Mouse (Mus musculus): ENCODE data around the gene Ropn1l. TPM values are rescaled to one million over a fixed set of nuclear protein-coding genes. Genes with fewer than 3 reads are reported as not detected.

The Ropn1l gene
- polyA plus RNA-seq (2017; shearing (Covaris generic)), result 1 to 10 TPM in 1 of 3 experiments, not detected in 2; 1.0 TPM

GRCm38 (mm10) chr15:31453098-31453916, at the start of gene Ropn1l:
Gene Ropn1l, minus strand, starts transcription at chr15:31453737.
- ATAC-seq, result peak; percentile 57

GRCm38 (mm10) chr15:31502996-31503395, 49.5 kb upstream of the Ropn1l start:
- ATAC-seq, result no peak

GRCm38 (mm10) chr15:31502313-31502712, 48.8 kb upstream of the Ropn1l start:
- no peak for ATAC-seq

- no peak for ATAC-seq
These were observed 41.3 kb upstream of the Ropn1l start for GRCm38 (mm10) chr15:31494803-31495202.

- no peak for ATAC-seq
These were observed 40.8 kb upstream of the Ropn1l start for GRCm38 (mm10) chr15:31494310-31494709.

GRCm38 (mm10) chr15:31487407-31487806, 33.9 kb upstream of the Ropn1l start:
- no peak for ATAC-seq

- ATAC-seq, result no peak
These were observed 23.1 kb upstream of the Ropn1l start for GRCm38 (mm10) chr15:31476678-31477077.

- ATAC-seq, result no peak
These were observed 19.4 kb upstream of the Ropn1l start for GRCm38 (mm10) chr15:31472645-31473574.

GRCm38 (mm10) chr15:31471529-31471928, 18.0 kb upstream of the Ropn1l start:
- ATAC-seq, result no peak

GRCm38 (mm10) chr15:31469497-31469896, 16.0 kb upstream of the Ropn1l start:
- no peak for ATAC-seq

GRCm38 (mm10) chr15:31468806-31469205, 15.3 kb upstream of the Ropn1l start:
- ATAC-seq, result no peak

- no peak for ATAC-seq
These were observed 13.2 kb upstream of the Ropn1l start for GRCm38 (mm10) chr15:31466749-31467148.

- ATAC-seq, result no peak
These were observed 12.8 kb upstream of the Ropn1l start for GRCm38 (mm10) chr15:31466295-31466694.

- no peak for ATAC-seq
These were observed 12.3 kb upstream of the Ropn1l start for GRCm38 (mm10) chr15:31465806-31466205.

- ATAC-seq, result peak; percentile 77
These were observed 7.0 kb upstream of the Ropn1l start for GRCm38 (mm10) chr15:31460571-31460970.

- ATAC-seq, result no peak
These were observed 4.5 kb upstream of the Ropn1l start for GRCm38 (mm10) chr15:31458081-31458480.

GRCm38 (mm10) chr15:31456381-31456780, 2.8 kb upstream of the Ropn1l start:
- no peak for ATAC-seq

GRCm38 (mm10) chr15:31454861-31455295, 1.3 kb upstream of the Ropn1l start:
- ATAC-seq, result no peak

GRCm38 (mm10) chr15:31454096-31454860, 741 bp upstream of the Ropn1l start:
- ATAC-seq, result no peak

GRCm38 (mm10) chr15:31452336-31453097, 1.0 kb downstream of the Ropn1l start:
- peak; percentile 14 for ATAC-seq

- no peak for ATAC-seq
These were observed 3.8 kb downstream of the Ropn1l start for GRCm38 (mm10) chr15:31449772-31450171.

GRCm38 (mm10) chr15:31447121-31447520, 6.4 kb downstream of the Ropn1l start:
- no peak for ATAC-seq

Data from inflammation-experienced regulatory T-cells, adult 6 months (primary cell).